Mouse (Mus musculus): ENCODE measurements around the gene Pbx3. TPM values are rescaled to one million over a fixed set of nuclear protein-coding genes. Genes with fewer than 3 reads are reported as not detected.

The Pbx3 gene
- polyA plus RNA-seq, 1 experiment from 2014 or later, result 101 TPM

DNA sequence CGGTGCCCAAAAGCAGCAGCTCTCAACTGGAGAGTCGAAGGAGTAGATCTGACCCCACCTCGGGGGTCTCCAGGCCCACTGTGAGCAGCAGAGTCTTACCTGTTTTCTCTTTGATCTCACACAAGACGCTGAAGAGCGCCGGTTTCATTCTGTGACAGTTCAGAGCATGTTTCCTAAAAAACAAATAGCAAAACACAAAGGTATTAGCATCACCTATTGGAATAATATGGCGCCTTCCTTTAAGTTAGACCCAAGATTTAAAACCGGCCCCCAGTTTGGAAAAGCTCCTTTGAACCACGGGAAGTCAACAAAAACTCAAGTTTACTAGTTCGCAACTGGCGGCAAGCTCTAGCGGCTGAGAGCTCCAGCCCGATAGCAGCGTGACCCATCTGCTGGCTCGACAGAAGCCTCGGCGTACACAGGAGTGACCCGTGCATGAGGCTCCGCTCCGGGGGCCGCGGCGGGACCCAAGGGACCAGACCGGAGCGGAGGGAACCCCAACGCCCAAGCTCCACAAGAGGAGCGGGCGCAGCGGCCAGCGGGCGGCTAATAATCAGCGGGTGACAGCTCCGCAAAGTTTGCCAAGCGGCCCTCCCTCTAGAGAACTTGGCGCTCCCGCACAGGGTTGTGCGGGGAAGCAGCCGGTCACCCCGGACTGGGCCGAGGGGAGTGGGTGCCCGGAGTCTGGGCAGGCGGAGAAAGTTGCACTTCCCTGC is 2.1 kb downstream of the Pbx3 start:
- peak; percentile 2; the same call in 1 of the 2 replicates for ATAC-seq
- under 1% methylated on average over 42 of the region's 42 CpGs for WGBS
- H3K4me1 ChIP-seq (replicated peaks), result peaks cover 37% of the 10 kb centered on the region

DNA sequence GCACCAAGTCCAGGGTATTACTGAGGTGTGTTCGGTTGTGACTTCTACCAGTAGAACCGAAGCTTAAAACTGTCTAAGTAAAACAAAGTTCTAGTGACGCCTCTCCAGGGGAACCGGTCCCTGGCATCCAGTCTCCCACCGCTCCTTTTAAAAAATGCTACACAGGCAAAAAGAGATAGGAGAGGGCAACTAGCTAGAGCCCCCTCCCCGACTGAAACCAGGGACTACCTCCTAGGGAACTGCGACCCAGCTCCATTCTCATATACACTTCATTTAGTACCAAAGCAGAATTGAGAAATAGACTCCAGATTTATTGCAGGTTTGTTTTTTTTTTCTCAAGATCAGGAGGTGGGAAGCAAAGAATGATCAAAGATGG is 2.6 kb downstream of the Pbx3 start:
- no peak for ATAC-seq
- Histone ChIP-seq H3K36me3 (no peaks in the 10 kb centered on the region), H3K4me2 (replicated peaks) (peak overlapping the region; percentile 92), H3K4me3 (replicated peaks) (peak overlapping the region; percentile 70), H3K27ac (peak overlapping the region; percentile 99), H3K27me3 (no peaks in the 10 kb centered on the region), H3K9me3 (no peaks in the 10 kb centered on the region), H3K4me1 (replicated peaks) (peaks cover 37% of the 10 kb centered on the region), H3K9ac (replicated peaks) (peak overlapping the region; percentile 96)
- 3% methylated on average over 7 of the region's 7 CpGs for WGBS

More for the DNA sequence above, 2.1 kb downstream of the Pbx3 start:
- H3K4me3 ChIP-seq (replicated peaks), result peak overlapping the region; percentile 70
- H3K4me2 ChIP-seq (replicated peaks), result peak overlapping the region; percentile 92
- no peaks in the 10 kb centered on the region for H3K9me3 ChIP-seq
- H3K27me3 ChIP-seq, result no peaks in the 10 kb centered on the region
- peak overlapping the region; percentile 99 for H3K27ac ChIP-seq
- H3K9ac ChIP-seq (replicated peaks), result peak overlapping the region; percentile 96
- no peaks in the 10 kb centered on the region for H3K36me3 ChIP-seq

DNA sequence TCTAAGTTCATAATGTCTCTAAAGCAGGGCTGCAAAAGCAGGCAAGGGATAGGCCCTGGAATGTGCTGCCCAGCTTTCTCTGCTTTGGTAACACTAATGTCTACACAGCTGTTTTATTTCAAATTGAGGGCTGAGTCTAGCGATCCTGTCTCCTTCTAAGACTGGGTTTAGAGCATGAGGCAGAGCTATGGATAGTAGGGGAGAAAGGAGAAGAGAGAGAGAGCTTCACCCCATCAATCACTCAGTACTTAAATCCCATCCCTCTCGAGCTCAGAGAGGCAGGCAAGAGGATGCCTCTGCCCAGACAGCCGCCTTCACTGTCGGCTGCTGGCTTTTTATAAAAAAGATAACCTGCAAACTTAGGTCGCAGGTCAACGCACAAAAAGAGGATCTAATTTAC is 4.5 kb downstream of the Pbx3 start:
- ATAC-seq, result no peak
- 7% methylated on average over 6 of the region's 6 CpGs for WGBS
- Histone ChIP-seq H3K4me1 (replicated peaks) (peaks cover 39% of the 10 kb centered on the region), H3K4me2 (replicated peaks) (peak overlapping the region; percentile 60), H3K9me3 (no peaks in the 10 kb centered on the region), H3K4me3 (replicated peaks) (peak overlapping the region; percentile 48), H3K27me3 (no peaks in the 10 kb centered on the region), H3K27ac (peak overlapping the region; percentile 81), H3K36me3 (no peaks in the 10 kb centered on the region), H3K9ac (replicated peaks) (peak overlapping the region; percentile 74)

DNA sequence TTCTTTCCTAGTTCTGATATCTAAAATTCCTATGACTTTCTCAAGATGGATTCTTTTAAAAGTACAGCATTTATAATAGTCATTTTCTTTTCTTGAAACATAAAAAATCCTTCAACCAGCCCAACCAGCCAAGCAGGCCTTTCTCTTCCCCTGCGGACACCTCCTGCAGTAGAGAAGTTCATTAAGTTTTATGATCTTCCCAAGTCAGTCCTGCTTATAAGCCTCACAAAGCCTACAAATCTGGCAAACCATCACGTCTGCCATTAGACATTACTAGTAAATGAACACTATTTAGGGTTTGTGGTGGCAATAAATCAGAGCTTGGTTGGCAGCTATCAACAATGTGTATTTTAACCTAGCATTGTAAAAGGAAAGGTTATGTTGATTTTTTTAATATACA is 5.9 kb downstream of the Pbx3 start:
- Histone ChIP-seq H3K36me3 (no peaks in the 10 kb centered on the region), H3K9me3 (no peaks in the 10 kb centered on the region), H3K27ac (0 out of 2 replicates have a peak overlapping the region, but pooled peaks have one; percentile 19), H3K27me3 (peaks cover 3% of the 10 kb centered on the region; the same call in 1 of the 2 replicates), H3K9ac (replicated peaks) (peak overlapping the region; percentile 50), H3K4me1 (replicated peaks) (peaks cover 38% of the 10 kb centered on the region), H3K4me3 (replicated peaks) (peak overlapping the region; percentile 26), H3K4me2 (replicated peaks) (peak overlapping the region; percentile 47)
- no peak for ATAC-seq
- WGBS, result 55% methylated on average over 2 of the region's 2 CpGs

- no peaks in the 10 kb centered on the region for H3K9me3 ChIP-seq
- H3K4me1 ChIP-seq (replicated peaks), result peaks cover 49% of the 10 kb centered on the region
- peak; percentile 68; the same call in 1 of the 2 replicates for ATAC-seq
- peaks cover 3% of the 10 kb centered on the region; the same call in 1 of the 2 replicates for H3K27me3 ChIP-seq
- no peak overlapping the region for H3K27ac ChIP-seq
- no peaks in the 10 kb centered on the region for H3K36me3 ChIP-seq
- no peak overlapping the region for H3K9ac ChIP-seq (replicated peaks)
- 0% methylated on average over 1 of the region's 1 CpGs for WGBS
- H3K4me3 ChIP-seq (replicated peaks), result no peak overlapping the region
- H3K4me2 ChIP-seq (replicated peaks), result peak overlapping the region; percentile 33
These were observed 9.3 kb downstream of the Pbx3 start for GRCm38 (mm10) chr2:34363678-34364077.

- no peaks in the 10 kb centered on the region for H3K9me3 ChIP-seq
- peak overlapping the region; percentile 16; the same call in 1 of the 2 replicates for H3K4me2 ChIP-seq (replicated peaks)
- H3K27ac ChIP-seq, result peak overlapping the region; percentile 78
- no peaks in the 10 kb centered on the region for H3K36me3 ChIP-seq
- ATAC-seq, result peak; percentile 43; the same call in 1 of the 2 replicates
- H3K4me3 ChIP-seq (replicated peaks), result no peak overlapping the region
- H3K9ac ChIP-seq (replicated peaks), result 0 out of 2 replicates have a peak overlapping the region, but pooled peaks have one; percentile 25
- 26% methylated on average over 7 of the region's 7 CpGs for WGBS
- H3K27me3 ChIP-seq, result no peaks in the 10 kb centered on the region
- peaks cover 59% of the 10 kb centered on the region for H3K4me1 ChIP-seq (replicated peaks)
These were observed 17.1 kb downstream of the Pbx3 start for GRCm38 (mm10) chr2:34355801-34356211.

GRCm38 (mm10) chr2:34352006-34352405 is 20.9 kb downstream of the Pbx3 start:
- H3K4me2 ChIP-seq (replicated peaks), result no peak overlapping the region
- no peaks in the 10 kb centered on the region for H3K36me3 ChIP-seq
- no peaks in the 10 kb centered on the region for H3K27me3 ChIP-seq
- no peak overlapping the region for H3K4me3 ChIP-seq (replicated peaks)
- no peak for ATAC-seq
- H3K9ac ChIP-seq (replicated peaks), result no peak overlapping the region
- no peak overlapping the region for H3K27ac ChIP-seq
- peaks cover 46% of the 10 kb centered on the region for H3K4me1 ChIP-seq (replicated peaks)
- no peaks in the 10 kb centered on the region for H3K9me3 ChIP-seq

DNA sequence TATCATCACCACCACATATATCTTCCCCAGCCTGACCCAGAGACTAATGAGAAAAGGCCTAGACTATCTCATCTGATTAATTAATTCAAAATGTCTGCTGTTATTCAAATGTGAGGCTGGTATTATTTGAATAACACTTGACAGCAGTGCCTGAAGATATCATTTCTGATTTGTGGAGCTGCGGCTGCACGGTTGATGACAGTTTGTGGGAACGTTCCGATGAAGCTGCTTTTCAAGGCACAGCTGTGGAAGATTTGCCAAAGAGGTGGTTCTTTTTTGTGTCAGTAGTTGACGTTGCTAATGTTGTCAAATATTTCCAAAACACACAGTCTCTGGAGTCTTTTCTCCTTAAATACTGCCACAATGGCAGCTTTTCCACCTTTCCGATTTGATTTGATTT is 25.8 kb downstream of the Pbx3 start:
- peak overlapping the region; percentile 65 for H3K27ac ChIP-seq
- no peaks in the 10 kb centered on the region for H3K27me3 ChIP-seq
- peaks cover 25% of the 10 kb centered on the region for H3K4me1 ChIP-seq (replicated peaks)
- H3K36me3 ChIP-seq, result 0 out of 2 replicates have a peak, but pooled peaks cover 5% of the 10 kb centered on the region
- 36% methylated on average over 6 of the region's 6 CpGs for WGBS
- no peaks in the 10 kb centered on the region for H3K9me3 ChIP-seq
- ATAC-seq, result no peak
- no peak overlapping the region for H3K4me3 ChIP-seq (replicated peaks)
- no peak overlapping the region; the same call in 1 of the 2 replicates for H3K9ac ChIP-seq (replicated peaks)
- H3K4me2 ChIP-seq (replicated peaks), result no peak overlapping the region

DNA sequence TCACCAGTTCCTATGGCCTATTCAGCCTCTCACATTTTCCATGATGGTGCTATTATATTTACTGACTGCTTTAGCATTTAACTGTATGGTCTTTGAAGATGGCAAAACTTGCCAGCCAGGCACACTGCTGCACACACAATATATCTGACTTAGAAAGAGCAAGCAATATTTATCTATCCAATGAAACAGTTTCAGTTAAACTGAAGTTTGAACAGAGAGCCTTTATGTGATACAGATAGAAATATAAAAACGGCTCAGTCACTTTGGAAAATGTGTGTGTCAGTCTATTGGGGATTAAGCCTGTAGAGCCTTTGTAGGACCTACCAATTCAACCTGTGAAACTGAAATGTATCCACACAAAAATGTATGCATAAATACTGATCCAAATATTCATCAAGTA is 74.3 kb downstream of the Pbx3 start:
- H3K27ac ChIP-seq, result no peak overlapping the region

DNA sequence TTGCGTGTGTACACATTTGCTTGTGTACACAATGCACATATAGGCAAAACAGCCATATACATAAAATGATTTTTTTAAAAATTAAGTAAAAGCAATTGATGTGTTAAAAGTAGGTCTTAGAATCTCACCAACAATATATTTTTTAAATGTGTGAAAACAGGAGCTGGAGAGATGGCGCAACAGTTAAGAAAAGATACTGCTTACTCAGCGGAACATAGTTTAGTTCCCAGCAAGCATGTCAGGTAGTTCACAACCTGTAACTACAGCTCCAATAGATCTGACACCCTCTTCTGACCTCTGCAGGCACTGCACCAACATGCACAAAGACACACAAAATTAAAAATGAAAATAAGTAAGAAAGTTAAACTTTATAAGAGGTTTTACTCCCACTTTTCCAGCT is 74.7 kb downstream of the Pbx3 start:
- H3K4me3 ChIP-seq (replicated peaks), result no peak overlapping the region
- H3K4me1 ChIP-seq (replicated peaks), result peaks cover under 1% of the 10 kb centered on the region; the same call in 1 of the 2 replicates
- ATAC-seq, result no peak
- H3K9me3 ChIP-seq, result no peaks in the 10 kb centered on the region
- H3K36me3 ChIP-seq, result peaks cover 2% of the 10 kb centered on the region; the same call in 1 of the 2 replicates
- WGBS, result 99% methylated on average over 3 of the region's 3 CpGs
- no peak overlapping the region for H3K27ac ChIP-seq
- H3K4me2 ChIP-seq (replicated peaks), result no peak overlapping the region
- H3K27me3 ChIP-seq, result no peaks in the 10 kb centered on the region
- H3K9ac ChIP-seq (replicated peaks), result no peak overlapping the region

More for the DNA sequence above, 74.3 kb downstream of the Pbx3 start:
- H3K4me1 ChIP-seq (replicated peaks), result peaks cover 5% of the 10 kb centered on the region; the same call in 1 of the 2 replicates
- H3K27me3 ChIP-seq, result no peaks in the 10 kb centered on the region
- no peak overlapping the region for H3K4me3 ChIP-seq (replicated peaks)
- 77% methylated on average over 1 of the region's 1 CpGs for WGBS
- peaks cover 2% of the 10 kb centered on the region; the same call in 1 of the 2 replicates for H3K36me3 ChIP-seq
- no peaks in the 10 kb centered on the region for H3K9me3 ChIP-seq
- no peak for ATAC-seq
- no peak overlapping the region for H3K4me2 ChIP-seq (replicated peaks)
- H3K9ac ChIP-seq (replicated peaks), result no peak overlapping the region

DNA sequence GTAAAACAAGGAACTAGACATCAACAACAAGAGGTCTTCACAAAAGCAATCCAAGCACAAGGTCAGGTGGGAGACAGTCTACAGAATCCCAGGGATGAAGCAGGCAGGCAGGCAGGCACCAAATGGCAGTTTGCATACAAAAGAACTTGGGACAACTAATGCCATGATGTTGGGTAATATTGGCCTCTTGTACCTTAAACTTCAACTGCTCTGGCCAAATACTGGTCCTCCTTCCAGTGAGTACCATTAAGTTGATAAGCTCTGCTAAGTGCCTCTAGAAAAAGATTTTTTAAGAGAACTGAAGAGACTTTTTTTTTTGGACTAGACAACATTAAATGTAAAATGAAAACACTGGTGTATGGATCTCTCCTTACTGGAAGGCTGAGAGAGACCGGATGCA is 83.2 kb downstream of the Pbx3 start:
- Histone ChIP-seq H3K4me2 (replicated peaks) (no peak overlapping the region), H3K4me1 (replicated peaks) (peaks cover 24% of the 10 kb centered on the region), H3K4me3 (replicated peaks) (no peak overlapping the region), H3K27ac (no peak overlapping the region), H3K9me3 (no peaks in the 10 kb centered on the region), H3K27me3 (no peaks in the 10 kb centered on the region), H3K36me3 (no peaks in the 10 kb centered on the region), H3K9ac (replicated peaks) (no peak overlapping the region)
- no peak for ATAC-seq
- 83% methylated on average over 1 of the region's 1 CpGs for WGBS

DNA sequence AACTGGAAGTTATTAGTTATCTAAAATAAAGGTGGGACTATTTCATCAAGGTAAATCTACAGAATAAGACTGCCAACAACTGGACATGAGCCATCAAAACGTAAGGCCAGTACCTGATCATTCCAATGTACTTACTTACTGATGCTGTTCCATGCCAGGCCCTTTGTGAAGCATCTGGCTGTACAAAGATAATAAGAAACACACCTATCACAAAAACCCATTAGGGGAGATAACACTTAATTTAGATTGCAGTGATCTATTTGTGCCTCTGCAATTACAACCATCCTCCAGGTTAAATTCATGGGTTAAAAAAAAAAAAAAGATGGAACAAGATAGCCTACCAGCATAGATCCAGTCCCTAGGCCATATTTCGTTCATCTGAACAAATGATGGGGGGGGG is 88.7 kb downstream of the Pbx3 start:
- Histone ChIP-seq H3K9me3 (no peaks in the 10 kb centered on the region), H3K27ac (no peak overlapping the region), H3K27me3 (no peaks in the 10 kb centered on the region), H3K36me3 (no peaks in the 10 kb centered on the region), H3K4me1 (replicated peaks) (peaks cover 58% of the 10 kb centered on the region), H3K9ac (replicated peaks) (no peak overlapping the region), H3K4me2 (replicated peaks) (no peak overlapping the region), H3K4me3 (replicated peaks) (no peak overlapping the region)
- WGBS, result 79% methylated on average over 2 of the region's 2 CpGs
- no peak for ATAC-seq

All from midbrain, embryonic 13.5 days (tissue).